Mouse (Mus musculus) thymus, postnatal 14 days (tissue): ENCODE measurements at regions not wholly inside any gene's neighbourhood (a gene's known extent, or its start where the extent isn't known, plus 50 kb on each side); places are given as distances from the start of the nearest gene placed in this dataset.

Experiments used
- DNase-seq: peaks from one replicate; pipeline ENCODE4 v3.0.0; 2021

- DNase-seq: no peak
These were observed 288.0 kb upstream of the Paip1 start for GRCm38 (mm10) chr13:119140436-119140835.

DNA sequence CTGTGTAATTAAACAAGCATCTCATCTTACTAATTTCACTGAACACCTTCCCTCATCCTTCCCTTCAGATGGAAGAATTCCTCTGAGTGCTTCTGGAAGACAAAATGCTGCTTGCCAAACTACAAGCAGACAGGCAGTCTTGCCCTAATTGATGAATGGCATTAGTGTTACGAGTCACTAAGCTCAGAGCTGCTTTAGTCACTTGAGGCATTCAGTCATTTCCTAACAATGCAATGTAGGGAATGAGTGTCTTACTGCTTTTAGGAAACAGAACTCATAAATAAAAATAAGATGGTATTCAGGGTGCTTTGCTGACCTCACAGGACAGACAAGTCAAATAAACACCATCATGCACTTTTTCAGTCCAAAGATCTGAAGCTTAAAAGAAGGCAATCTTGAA is 285.1 kb upstream of the Paip1 start:
- DNase-seq: no peak

DNA sequence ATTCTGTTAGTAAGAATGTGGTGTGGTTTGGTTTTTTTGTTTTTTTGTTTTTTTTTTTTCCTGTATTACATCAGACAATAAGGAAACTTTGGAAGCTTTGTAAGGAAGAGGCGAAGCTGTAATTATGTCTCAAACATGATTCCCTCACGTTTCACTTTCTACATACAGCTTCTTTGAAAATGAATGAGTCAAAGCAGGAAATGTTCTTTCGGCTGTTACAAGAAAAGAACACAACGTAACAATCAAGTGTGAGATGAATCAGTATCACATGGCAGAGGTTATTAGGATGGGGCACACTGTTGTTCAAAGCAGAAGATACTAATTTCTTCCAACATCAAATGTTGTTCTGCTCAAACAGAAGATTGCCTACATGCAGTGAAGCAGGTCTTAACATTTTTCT is 282.7 kb upstream of the Paip1 start:
- no peak for DNase-seq

DNA sequence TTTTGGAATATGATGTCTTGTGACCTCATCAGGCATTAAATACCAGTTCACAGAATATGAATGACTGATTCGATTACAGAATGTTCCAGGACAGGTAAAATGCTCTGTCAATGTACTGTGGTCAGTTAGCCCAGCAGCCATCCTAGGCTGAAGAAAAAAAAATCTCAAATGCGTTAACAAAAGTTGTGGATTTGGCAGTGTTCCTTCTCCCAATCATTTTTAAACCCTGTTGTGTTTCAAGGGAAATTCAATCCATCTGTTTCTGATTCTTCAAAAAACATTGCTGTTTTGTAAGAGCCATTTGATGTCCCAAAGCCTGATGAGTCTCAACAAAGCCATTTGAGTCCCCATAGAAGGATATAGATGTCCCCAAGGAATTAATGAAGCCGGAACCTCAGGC is 280.7 kb upstream of the Paip1 start:
- no peak for DNase-seq

- no peak for DNase-seq
These were observed 279.3 kb upstream of the Paip1 start for GRCm38 (mm10) chr13:119149141-119149540.

- no peak for DNase-seq
These were observed 277.4 kb upstream of the Paip1 start for GRCm38 (mm10) chr13:119150847-119151548.

DNA sequence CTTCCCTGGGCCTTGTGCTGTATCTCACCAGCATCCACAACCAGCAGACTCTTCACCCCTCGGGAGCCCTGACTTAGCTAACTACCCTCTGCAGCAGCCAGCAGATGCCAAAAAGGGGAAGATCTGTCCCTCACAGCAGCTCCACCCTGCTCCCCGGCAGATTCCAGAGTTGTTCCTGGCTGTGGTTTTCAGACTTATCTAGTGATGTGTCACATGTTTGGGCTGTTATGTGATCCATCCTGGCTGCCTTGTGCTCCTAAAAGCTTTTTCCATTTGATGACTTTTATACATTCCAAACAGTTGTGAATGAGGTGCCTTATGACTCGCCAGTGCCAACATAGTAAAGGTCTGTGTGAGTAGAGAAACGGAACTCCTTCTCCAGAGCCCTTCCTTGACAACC is 250.6 kb upstream of the Paip1 start:
- DNase-seq: no peak

DNA sequence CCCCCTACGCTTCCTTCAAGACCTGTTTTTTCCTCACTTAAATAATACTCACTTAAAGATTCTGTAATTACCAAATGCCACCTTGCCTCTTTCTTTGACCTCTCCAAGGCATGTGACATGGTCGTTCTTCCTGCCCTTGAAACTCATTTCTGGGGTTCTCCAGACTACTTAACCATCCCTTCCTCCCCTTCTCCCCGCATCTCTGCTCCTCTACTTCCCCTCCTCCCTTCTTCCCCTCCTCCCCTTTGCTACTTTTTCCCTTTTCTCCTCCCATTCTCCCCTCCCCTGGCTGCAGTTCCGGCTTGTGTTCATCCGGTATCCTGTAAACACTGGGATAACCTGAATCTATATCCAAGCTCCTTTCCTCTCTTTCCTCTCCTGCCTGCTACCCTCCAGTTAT is 250.2 kb upstream of the Paip1 start:
- no peak for DNase-seq

GRCm38 (mm10) chr13:119179157-119179920 is 249.1 kb upstream of the Paip1 start:
- DNase-seq: no peak

GRCm38 (mm10) chr13:119184322-119184877 is 244.0 kb upstream of the Paip1 start:
- DNase-seq: no peak

- DNase-seq: no peak
These were observed 242.7 kb upstream of the Paip1 start for GRCm38 (mm10) chr13:119185567-119186143.

- no peak for DNase-seq
These were observed 196.8 kb upstream of the Paip1 start for GRCm38 (mm10) chr13:119231556-119231955.

GRCm38 (mm10) chr13:119232100-119233029 is 196.0 kb upstream of the Paip1 start:
- DNase-seq: no peak

- no peak for DNase-seq
These were observed 195.4 kb upstream of the Paip1 start for GRCm38 (mm10) chr13:119233030-119233385.

DNA sequence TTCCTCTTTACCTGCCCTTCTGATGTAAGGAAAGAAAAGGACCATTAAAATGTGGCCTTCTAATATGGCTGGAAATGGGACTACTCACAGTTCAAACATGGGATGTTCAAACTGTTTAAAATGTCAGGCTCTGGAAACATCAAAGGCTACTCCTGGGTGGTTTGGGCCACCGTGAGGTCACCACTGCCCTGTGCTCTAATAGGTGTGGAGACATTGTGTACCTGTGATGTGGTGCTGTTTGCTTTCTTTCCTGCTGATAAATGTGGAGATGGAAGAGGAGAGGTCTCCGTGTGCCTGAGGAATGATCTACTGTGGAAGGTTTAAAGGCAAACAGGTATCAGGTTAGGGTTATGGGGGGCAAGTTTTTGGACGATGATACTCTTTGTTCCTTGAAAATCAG is 194.5 kb upstream of the Paip1 start:
- DNase-seq: no peak

DNA sequence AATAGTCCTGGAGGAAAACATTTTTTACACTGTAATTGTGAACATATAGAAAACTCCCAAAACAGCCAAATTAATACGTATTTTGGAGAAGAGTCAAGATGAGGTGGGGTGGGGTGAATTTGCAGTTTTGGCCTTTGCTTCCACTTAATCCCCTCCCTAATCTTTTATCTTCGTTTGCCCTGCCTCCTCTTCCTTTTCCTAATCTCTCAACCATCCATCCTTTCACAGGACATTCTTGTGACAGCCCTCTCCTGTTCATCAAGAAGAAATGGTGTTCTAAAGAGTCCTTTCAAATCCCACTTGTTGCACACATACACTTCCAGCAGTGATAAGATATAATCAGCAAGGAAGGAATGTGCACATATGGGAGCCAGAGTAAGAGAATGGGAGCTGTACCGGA is 186.0 kb upstream of the Paip1 start:
- DNase-seq: no peak

- no peak for DNase-seq
These were observed 181.3 kb upstream of the Paip1 start for GRCm38 (mm10) chr13:119247101-119247500.

GRCm38 (mm10) chr13:119252006-119252405 is 176.4 kb upstream of the Paip1 start:
- no peak for DNase-seq

GRCm38 (mm10) chr13:119256350-119256749 is 172.1 kb upstream of the Paip1 start:
- DNase-seq: no peak

- no peak for DNase-seq
These were observed 169.9 kb upstream of the Paip1 start for GRCm38 (mm10) chr13:119258515-119258914.

DNA sequence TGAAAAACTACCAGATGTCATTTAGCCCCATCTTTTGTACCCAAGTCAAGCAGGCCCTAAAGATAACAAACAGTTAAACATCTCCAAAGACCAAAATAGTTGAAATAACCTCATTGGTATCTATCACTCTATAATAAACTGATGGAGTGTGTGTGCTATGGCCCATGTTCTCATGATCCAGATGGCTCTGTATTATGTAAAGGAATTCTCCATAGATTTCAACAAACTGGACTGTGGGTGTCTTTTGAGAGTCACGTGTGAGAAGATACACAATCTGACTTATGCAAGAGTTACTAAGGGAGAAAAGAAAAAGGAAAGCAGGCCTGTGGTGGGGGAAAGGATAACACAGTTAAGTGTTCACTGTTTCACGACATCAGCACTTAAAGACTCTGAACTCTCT is 164.8 kb upstream of the Paip1 start:
- no peak for DNase-seq

- no peak for DNase-seq
These were observed 160.6 kb upstream of the Paip1 start for GRCm38 (mm10) chr13:119267608-119268300.
